Mouse (Mus musculus) heart, embryonic 14.5 days (tissue): ENCODE data around the gene Neurl4. TPM values are rescaled to one million over a fixed set of nuclear protein-coding genes. Genes with fewer than 3 reads are reported as not detected.
"Not testable (repeated sequence)": the region's sequence is repeated elsewhere in the genome, so short reads cannot be mapped to it uniquely, and the experiment has no call there.

Experiments
- ATAC-seq: fragments of 200-750 bp; cut with Nextera tagmentation; 2 replicates; pipeline ENCODE4 v1.8.0; 2017; ENCODE audit warnings: low read depth, moderate TSS enrichment; ENCODE audit not compliant: insufficient number of reproducible peaks, insufficient read depth, low FRiP score
- H3K27ac ChIP-seq, 2 experiments: fragments of 200-500 bp in 1 of 2; fragments of 300-500 bp in 1 of 2; sonication (generic) in 1 of 2; replicated peaks in 1 of 2; 2 replicates each; pipeline ENCODE4 v1.5.1; 2012 to 2014; ENCODE audit warnings: low read depth in 2 of 2, low read length in 2 of 2, control low read depth in 1 of 2, mild to moderate bottlenecking in 1 of 2, mixed read lengths in 1 of 2; ENCODE audit not compliant: control insufficient read depth in 1 of 2, insufficient read depth in 1 of 2
- H3K27me3 ChIP-seq: fragments of 300-500 bp; sonication (generic); 2 replicates; pipeline ENCODE4 v1.6.1; 2014; ENCODE audit warnings: mild to moderate bottlenecking, low read length, control low read depth; ENCODE audit not compliant: control insufficient read depth, insufficient read depth
- H3K36me3 ChIP-seq: fragments of 300-500 bp; sonication (generic); 2 replicates; pipeline ENCODE4 v1.6.1; 2014; ENCODE audit warnings: mild to moderate bottlenecking, control low read depth, low read length, mixed read lengths; ENCODE audit not compliant: control insufficient read depth, insufficient read depth
- H3K4me1 ChIP-seq, 2 experiments: fragments of 200-500 bp in 1 of 2; fragments of 300-500 bp in 1 of 2; sonication (generic) in 1 of 2; 2 replicates each; pipeline ENCODE4 v1.6.1; 2012 to 2014; ENCODE audit warnings: low read length in 2 of 2, control low read depth in 1 of 2, mixed read lengths in 1 of 2; ENCODE audit not compliant: control insufficient read depth in 2 of 2, insufficient read depth in 2 of 2
- H3K4me2 ChIP-seq: fragments of 300-500 bp; sonication (generic); 2 replicates; pipeline ENCODE4 v1.6.1; 2014; ENCODE audit warnings: mild to moderate bottlenecking, low read length
- H3K4me3 ChIP-seq, 2 experiments: fragments of 200-500 bp in 1 of 2; fragments of 300-500 bp in 1 of 2; sonication (generic) in 1 of 2; 2 replicates each; pipeline ENCODE4 v1.5.1; 2012 to 2014; ENCODE audit warnings: low read length in 2 of 2, mild to moderate bottlenecking in 2 of 2, control low read depth in 1 of 2, low read depth in 1 of 2, moderate library complexity in 1 of 2; ENCODE audit not compliant: control insufficient read depth in 1 of 2, insufficient read depth in 1 of 2
- H3K9ac ChIP-seq: fragments of 300-500 bp; sonication (generic); 2 replicates; pipeline ENCODE4 v1.6.1; 2014; ENCODE audit warnings: mild to moderate bottlenecking, low read length
- H3K9me3 ChIP-seq: fragments of 300-500 bp; sonication (generic); 2 replicates; pipeline ENCODE4 v1.6.1; 2016; ENCODE audit warnings: low read length, control low read depth; ENCODE audit not compliant: control insufficient read depth
- WGBS: fragments of 180-500 bp; shearing (Covaris S2); extraction: QIAGEN DNeasy Blood & Tissue Kit; methylation state at CpG from one replicate; pipeline ENCODE4 v1.1.7; 2014; 5-methylcytosine and 5-hydroxymethylcytosine counted together
- polyA plus RNA-seq: library from polyadenylated mRNA; unstranded; fragments of >200 nt; fragmentation: Nextera tagmentation; extraction: Ambion mirVana; gene quantifications from 2 replicates; pipeline ENCODE4 v1.2.1, GENCODE M21; 2014

The Neurl4 gene
- polyA plus RNA-seq, 1 experiment from 2014 or later: 11.1 TPM

DNA sequence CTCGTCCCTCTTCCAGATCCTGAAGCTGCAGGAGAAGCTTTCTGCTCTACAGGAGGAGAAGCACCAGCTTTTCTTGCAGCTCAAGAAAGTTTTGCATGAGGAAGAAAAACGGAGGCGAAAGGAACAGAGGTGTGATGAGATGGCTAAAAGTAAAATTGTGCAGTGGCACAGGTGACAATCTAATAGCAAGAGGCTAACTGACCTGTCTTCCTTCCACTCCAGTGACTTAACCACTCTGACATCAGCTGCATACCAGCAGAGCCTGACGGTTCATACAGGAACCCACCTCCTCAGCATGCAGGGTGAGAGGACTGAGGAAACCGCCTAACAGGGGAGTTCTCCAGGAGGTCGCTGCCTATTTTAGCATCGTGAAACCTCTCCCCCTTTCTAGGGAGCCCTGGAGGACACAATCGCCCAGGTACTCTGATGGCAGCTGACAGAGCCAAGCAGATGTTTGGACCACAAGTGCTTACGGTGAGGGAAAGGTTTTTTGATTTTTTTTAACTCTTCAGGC is 14.1 kb downstream of the Neurl4 start:
- ATAC-seq: no peak
- H3K27ac ChIP-seq: no peak overlapping the region
- peak overlapping the region; percentile 95 for H3K4me2 ChIP-seq
- H3K9me3 ChIP-seq: no peaks in the 10 kb centered on the region
- no peaks in the 10 kb centered on the region for H3K27me3 ChIP-seq
- peak overlapping the region; percentile 82 to 89 for H3K4me3 ChIP-seq
- peak overlapping the region; percentile 87 for H3K9ac ChIP-seq
- 34% methylated on average over 9 of the region's 9 CpGs for WGBS
- peaks cover 18 to 30% of the 10 kb centered on the region in 2 experiments for H3K4me1 ChIP-seq
- peaks cover 82% of the 10 kb centered on the region for H3K36me3 ChIP-seq

DNA sequence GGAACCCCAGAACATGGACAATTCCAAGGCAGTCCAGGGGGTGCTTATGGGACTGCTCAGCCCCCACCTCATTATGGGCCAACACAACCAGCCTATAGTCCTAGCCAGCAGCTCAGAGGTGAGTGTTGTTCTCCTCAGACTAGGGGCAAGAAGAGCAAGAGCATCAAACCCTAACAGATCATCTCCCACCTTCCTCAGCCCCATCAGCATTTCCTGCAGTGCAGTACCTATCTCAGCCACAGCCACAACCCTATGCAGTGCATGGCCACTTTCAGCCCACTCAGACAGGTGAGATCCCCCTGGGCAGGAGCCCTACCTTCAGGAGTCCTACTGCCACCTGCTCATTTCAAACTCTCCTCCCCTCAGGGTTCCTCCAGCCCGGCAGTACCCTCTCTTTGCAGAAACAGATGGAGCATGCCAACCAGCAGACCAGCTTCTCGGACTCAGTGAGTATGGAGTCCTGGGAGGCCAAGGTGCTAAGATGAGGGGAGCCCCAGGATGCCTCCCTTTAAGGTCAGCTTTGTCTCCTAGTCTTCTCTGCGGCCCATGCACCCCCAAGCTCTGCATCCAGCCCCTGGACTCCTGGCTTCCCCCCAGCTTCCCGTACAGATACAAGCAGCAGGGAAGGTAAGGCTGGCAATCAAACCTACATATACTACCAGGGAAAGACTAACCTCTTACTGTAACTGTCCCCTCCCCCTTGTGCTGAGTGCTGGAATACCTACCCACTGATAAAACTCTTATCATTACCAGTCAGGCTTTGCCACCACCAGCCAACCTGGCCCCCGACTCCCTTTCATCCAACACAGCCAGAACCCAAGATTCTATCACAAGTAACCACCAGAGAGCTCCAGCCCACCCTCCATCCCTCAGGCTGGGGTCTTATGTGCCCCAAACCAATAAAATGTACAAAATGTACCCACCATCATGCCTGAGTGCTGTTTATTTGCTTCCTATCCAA is 15.1 kb downstream of the Neurl4 start:
- H3K9me3 ChIP-seq: no peaks in the 10 kb centered on the region
- 0 out of 2 replicates have a peak overlapping the region, but pooled peaks have one; percentile 38 for H3K9ac ChIP-seq
- H3K4me3 ChIP-seq: no peak overlapping the region
- no peak overlapping the region for H3K27ac ChIP-seq
- H3K4me2 ChIP-seq: peak overlapping the region; percentile 95; the same call in 1 of the 2 replicates
- peaks cover 73% of the 10 kb centered on the region for H3K36me3 ChIP-seq
- peaks cover 18 to 30% of the 10 kb centered on the region in 2 experiments for H3K4me1 ChIP-seq
- H3K27me3 ChIP-seq: no peaks in the 10 kb centered on the region
- no peak for ATAC-seq
- 48% methylated on average over 5 of the region's 5 CpGs for WGBS

DNA sequence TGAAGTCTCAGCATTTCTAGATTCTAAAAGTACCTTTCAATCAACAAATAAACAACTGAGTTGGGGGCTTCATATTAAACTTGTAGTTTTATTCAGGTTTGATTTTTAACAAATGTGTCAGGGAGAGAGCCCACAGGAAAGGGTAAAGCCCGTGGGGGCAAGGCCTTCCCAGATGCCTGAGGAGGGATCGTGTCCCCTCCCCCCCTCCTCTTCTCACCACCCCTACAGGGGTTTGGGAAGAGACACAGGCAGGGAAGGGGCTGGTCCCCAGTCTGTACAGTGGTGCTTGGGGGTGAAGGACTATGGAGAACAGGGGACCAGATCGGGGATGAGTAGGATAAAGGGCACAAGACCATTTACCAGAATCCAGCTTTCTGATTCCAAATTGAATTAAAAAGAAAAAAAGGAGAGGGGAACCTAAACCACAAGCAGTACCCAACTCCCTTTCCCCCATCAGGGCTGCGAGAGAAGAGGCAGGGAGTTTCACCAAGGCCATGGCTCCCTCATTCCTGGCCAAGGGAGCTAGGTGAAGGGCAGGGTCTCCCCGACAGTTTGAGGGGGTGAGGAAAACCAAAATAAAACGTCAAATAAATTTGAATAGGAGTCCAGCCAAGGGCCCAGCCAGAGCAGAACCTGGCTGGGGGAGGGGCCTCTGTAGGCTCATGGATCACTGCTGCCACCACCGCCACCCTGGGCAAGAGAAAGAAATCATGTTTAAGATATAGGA is 15.9 kb downstream of the Neurl4 start:
- not testable (repeated sequence) for ATAC-seq, H3K4me2 ChIP-seq, H3K9me3 ChIP-seq, H3K27ac ChIP-seq, H3K4me3 ChIP-seq, H3K9ac ChIP-seq, H3K27me3 ChIP-seq
- Histone ChIP-seq H3K36me3 (peaks cover 64% of the 10 kb centered on the region), H3K4me1 (peaks cover 18 to 30% of the 10 kb centered on the region in 2 experiments)
- WGBS: 64% methylated on average over 7 of the region's 7 CpGs

DNA sequence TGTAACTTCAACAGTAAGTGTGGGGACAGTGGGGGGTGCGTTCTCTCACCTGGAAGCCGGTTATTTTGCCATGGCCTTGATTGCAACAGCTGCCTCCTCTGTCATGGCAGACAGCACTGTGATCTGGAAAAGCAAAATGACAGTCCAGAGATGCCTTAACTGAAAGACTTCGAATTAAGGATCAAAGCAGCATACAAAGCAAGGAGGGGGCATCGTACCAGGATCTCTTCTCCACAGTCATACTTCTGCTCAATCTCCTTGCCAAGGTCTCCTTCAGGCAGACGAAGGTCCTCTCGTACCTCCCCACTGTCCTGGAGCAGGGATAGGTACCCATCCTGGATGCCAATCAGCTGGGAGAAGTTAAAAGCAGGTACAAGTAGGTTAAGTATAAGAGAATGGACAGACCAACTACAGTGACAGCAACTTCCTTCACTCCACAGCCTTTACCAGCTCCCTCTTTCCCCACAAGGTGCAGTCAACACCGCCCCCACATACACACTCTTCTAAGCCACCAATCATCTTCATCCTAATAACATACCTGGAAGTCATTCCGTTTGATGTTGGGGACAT is 16.6 kb downstream of the Neurl4 start:
- WGBS: 80% methylated on average over 8 of the region's 8 CpGs
- H3K36me3 ChIP-seq: peaks cover 57% of the 10 kb centered on the region
- H3K27ac ChIP-seq: no peak overlapping the region
- no peaks in the 10 kb centered on the region for H3K9me3 ChIP-seq
- H3K9ac ChIP-seq: no peak overlapping the region
- H3K4me2 ChIP-seq: no peak overlapping the region
- no peak for ATAC-seq
- no peaks in the 10 kb centered on the region for H3K27me3 ChIP-seq
- H3K4me3 ChIP-seq: no peak overlapping the region
- peaks cover 18 to 33% of the 10 kb centered on the region in 2 experiments for H3K4me1 ChIP-seq

DNA sequence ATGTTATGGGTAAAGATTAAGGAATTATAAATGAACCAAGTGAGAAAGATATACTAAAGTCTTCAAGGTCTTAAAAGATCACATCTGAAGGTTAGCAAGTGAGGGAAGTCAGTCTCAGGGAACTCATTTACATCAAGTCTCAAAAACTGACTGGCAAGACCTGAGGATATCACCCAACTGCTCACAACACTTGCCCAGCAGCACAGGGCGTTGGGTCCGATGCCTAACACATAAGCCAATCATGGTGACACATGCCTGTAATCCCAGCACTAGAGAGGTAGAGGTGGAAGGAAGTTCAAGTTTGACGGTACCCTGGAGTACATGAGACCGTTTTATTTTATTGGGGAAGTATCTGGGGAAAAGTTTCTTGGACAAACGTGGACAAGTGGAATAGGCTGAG is 17.2 kb downstream of the Neurl4 start:
- H3K4me2 ChIP-seq: no peak overlapping the region
- ATAC-seq: no peak
- H3K4me1 ChIP-seq: peaks cover 17 to 36% of the 10 kb centered on the region in 2 experiments
- H3K27ac ChIP-seq: no peak overlapping the region
- no peak overlapping the region for H3K4me3 ChIP-seq
- peaks cover 51% of the 10 kb centered on the region for H3K36me3 ChIP-seq
- no peak overlapping the region for H3K9ac ChIP-seq
- 81% methylated on average over 5 of the region's 5 CpGs for WGBS
- H3K9me3 ChIP-seq: no peaks in the 10 kb centered on the region
- no peaks in the 10 kb centered on the region for H3K27me3 ChIP-seq

DNA sequence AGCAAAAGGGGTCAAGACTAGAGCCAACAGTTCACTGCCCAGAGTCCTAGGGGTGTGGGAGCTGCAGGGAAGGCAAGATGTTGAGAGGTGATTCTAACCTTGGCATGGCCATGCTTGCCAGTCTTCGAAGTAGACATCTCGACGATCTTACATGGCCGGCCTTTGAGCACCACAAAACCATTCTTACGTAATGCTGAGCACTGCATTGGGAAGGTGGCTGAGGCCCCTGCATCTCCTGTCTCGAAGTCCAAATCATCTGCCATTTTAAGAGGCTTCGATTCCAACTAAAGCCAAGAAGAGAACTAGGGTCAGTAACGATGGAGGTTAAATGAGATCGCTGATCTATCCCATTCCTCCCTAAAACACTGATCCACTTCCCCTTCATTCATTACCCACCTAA is 18.2 kb downstream of the Neurl4 start:
- peak overlapping the region in 1 of 2 experiments; percentile 94; a peak in 2 of 4 replicates for H3K27ac ChIP-seq
- no peak for ATAC-seq
- H3K4me2 ChIP-seq: peak overlapping the region; percentile 98
- 81% methylated on average over 9 of the region's 9 CpGs for WGBS
- no peaks in the 10 kb centered on the region for H3K9me3 ChIP-seq
- peak overlapping the region; percentile 82 to 93; a peak in 3 of 4 replicates for H3K4me3 ChIP-seq
- H3K36me3 ChIP-seq: peaks cover 48% of the 10 kb centered on the region
- H3K27me3 ChIP-seq: no peaks in the 10 kb centered on the region
- peaks cover 13 to 33% of the 10 kb centered on the region in 2 experiments for H3K4me1 ChIP-seq
- peak overlapping the region; percentile 95 for H3K9ac ChIP-seq

DNA sequence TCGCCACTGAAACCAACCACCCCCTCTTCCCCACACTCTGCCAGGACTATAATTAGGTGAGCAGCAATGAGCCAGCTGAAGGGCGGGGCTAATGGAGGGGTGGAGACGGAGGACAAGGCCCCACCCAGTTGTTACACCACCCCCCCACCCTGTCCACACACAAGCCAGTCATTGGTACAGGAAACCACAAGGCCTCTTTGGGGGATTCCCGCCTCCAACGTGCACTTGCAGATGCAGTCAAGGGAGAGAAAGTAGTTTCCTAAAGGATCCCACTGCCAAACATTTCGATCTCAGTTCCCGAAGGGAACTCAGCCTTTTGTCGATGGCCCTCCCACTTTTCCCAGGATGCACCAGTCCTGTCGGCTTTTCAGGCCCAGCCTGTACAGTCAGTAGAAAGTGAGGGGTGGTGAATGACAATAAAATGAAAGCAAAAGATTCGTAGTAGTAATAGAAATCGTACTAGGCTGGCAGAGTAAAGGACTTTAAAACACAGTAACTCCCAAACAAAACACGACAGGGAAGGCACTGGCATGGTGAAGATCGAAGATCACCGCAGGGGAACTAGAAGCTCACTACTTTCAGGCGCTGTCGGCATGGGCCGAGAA is 18.9 kb downstream of the Neurl4 start:
- no peak for ATAC-seq
- no peaks in the 10 kb centered on the region for H3K9me3 ChIP-seq
- no peaks in the 10 kb centered on the region for H3K27me3 ChIP-seq
- peak overlapping the region; percentile 82 to 93 for H3K4me3 ChIP-seq
- peaks cover 47% of the 10 kb centered on the region for H3K36me3 ChIP-seq
- H3K4me2 ChIP-seq: peak overlapping the region; percentile 98
- H3K27ac ChIP-seq: peak overlapping the region; percentile 94 to 96
- H3K4me1 ChIP-seq: peaks cover 11 to 28% of the 10 kb centered on the region in 2 experiments
- WGBS: 0% methylated on average over 17 of the region's 17 CpGs
- peak overlapping the region; percentile 95 for H3K9ac ChIP-seq
